Mouse (Mus musculus) midbrain, embryonic 16.5 days (tissue): ENCODE measurements around the gene Bag1. TPM values are rescaled to one million over a fixed set of nuclear protein-coding genes. Genes with fewer than 3 reads are reported as not detected.
"Not testable (repeated sequence)": the region's sequence is repeated elsewhere in the genome, so short reads cannot be mapped to it uniquely, and the experiment has no call there.

Experiments used
- ATAC-seq: fragments of 200-750 bp; cut with Nextera tagmentation; 2 replicates; pipeline ENCODE4 v1.8.0; 2017; ENCODE audit warnings: moderate TSS enrichment
- H3K27ac ChIP-seq: fragments of 300-500 bp; sonication (generic); 2 replicates; pipeline ENCODE4 v1.5.1; 2014; ENCODE audit warnings: mild to moderate bottlenecking, low read length, mixed read lengths
- H3K27me3 ChIP-seq: fragments of 300-500 bp; sonication (generic); 2 replicates; pipeline ENCODE4 v1.6.1; 2014; ENCODE audit warnings: low read depth, low read length, mixed read lengths; ENCODE audit not compliant: control insufficient read depth, insufficient read depth
- H3K36me3 ChIP-seq: fragments of 300-500 bp; sonication (generic); 2 replicates; pipeline ENCODE4 v1.6.1; 2014; ENCODE audit warnings: mild to moderate bottlenecking, low read length, moderate library complexity, mixed read lengths; ENCODE audit not compliant: control insufficient read depth, insufficient read depth
- H3K4me1 ChIP-seq: fragments of 300-500 bp; sonication (generic); 2 replicates; pipeline ENCODE4 v1.6.1; 2014; ENCODE audit warnings: mild to moderate bottlenecking, low read length, mixed read lengths; ENCODE audit not compliant: control insufficient read depth, insufficient read depth
- H3K4me2 ChIP-seq: fragments of 300-500 bp; sonication (generic); 2 replicates; pipeline ENCODE4 v1.6.1; 2014; ENCODE audit warnings: mild to moderate bottlenecking, low read length, mixed read lengths
- H3K4me3 ChIP-seq: fragments of 300-500 bp; sonication (generic); 2 replicates; pipeline ENCODE4 v1.5.1; 2014; ENCODE audit warnings: low read depth, mild to moderate bottlenecking, low read length, moderate library complexity, mixed read lengths
- H3K9ac ChIP-seq: fragments of 300-500 bp; sonication (generic); 2 replicates; pipeline ENCODE4 v1.6.1; 2014; ENCODE audit warnings: low read depth, low read length, mixed read lengths
- H3K9me3 ChIP-seq: fragments of 300-500 bp; sonication (generic); replicated peaks from 2 replicates; pipeline ENCODE4 v1.6.1; 2014; ENCODE audit warnings: mild to moderate bottlenecking, low read length, mixed read lengths; ENCODE audit not compliant: control insufficient read depth, poor library complexity, severe bottlenecking
- WGBS: fragments of 180-500 bp; shearing (Covaris S2); extraction: QIAGEN DNeasy Blood & Tissue Kit; methylation state at CpG from one replicate; pipeline ENCODE4 v1.1.7; 2014; 5-methylcytosine and 5-hydroxymethylcytosine counted together
- polyA plus RNA-seq: library from polyadenylated mRNA; unstranded; fragments of >200 nt; fragmentation: Nextera tagmentation; extraction: Ambion mirVana; gene quantifications from 2 replicates; pipeline ENCODE4 v1.2.1, GENCODE M21; 2015

Gene Bag1
- polyA plus RNA-seq, 1 experiment from 2014 or later, result 166 TPM

DNA sequence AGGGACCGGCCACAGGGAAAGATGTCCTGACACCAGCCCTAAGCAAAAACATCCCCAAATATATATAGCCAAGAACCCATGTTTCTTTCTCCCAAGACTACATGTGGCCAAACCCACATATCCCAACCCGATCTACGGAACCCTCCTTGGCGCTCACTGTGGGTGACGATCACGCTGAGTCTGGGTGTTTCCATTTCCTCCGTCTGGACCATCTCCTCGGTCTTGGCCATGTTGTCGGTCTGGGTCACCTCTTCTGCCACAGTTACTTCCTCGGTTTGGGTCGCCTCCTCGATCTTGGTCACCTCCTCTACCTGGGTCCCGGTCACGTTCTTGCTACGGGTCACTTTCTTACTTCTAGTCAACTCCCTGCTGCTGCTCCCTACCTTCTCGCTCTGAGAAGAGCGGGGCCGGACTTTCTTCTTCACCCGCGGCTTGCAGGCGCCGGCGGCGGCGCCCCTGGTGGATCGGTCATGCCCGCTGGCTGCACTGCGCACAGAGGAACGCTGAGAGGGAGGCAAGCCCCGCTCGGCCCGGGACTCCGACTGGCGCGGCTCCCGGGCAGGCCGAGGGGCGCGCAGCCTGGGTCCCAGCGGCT is 432 bp downstream of the Bag1 start:
- Histone ChIP-seq H3K4me1 (peaks cover 26% of the 10 kb centered on the region), H3K27ac (peak overlapping the region; percentile 77), H3K4me3 (peak overlapping the region; percentile 81), H3K4me2 (peak overlapping the region; percentile 71), H3K27me3 (no peaks in the 10 kb centered on the region), H3K9ac (peak overlapping the region; percentile 86), H3K36me3 (peaks cover 19% of the 10 kb centered on the region), H3K9me3 (no peaks in the 10 kb centered on the region)
- peak; percentile 87 for ATAC-seq
- WGBS, result under 1% methylated on average over 40 of the region's 40 CpGs

DNA sequence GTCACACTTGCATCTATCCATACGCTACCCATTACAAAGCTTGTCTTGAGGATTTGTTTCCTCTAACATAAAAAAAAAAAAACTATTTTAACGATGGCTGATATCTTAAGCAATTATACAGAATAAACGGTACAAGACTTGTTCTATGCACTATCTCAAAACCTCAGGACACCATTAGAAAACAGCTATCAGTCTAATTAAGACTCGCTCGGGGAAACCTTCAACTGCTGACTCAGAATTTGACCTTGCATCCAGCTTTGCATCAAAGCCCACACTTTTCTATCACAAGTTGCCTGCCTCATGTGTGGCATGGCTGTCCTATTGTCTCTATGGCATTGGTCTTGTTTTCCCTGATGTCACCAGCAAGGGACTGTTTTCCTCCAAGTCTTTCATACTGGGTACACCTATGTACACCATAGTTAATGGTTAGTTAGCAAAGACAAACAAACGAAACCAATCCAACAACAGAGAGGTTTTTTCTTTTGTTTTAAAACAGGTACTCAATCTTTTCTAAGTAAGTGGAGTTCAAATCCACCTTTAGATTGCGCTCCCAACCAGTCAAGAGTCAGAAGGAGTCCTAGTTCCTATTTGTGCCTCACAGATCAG is 1.5 kb downstream of the Bag1 start:
- Histone ChIP-seq H3K9ac (peak overlapping the region; percentile 86), H3K4me2 (peak overlapping the region; percentile 71), H3K36me3 (peaks cover 13% of the 10 kb centered on the region; the same call in 1 of the 2 replicates), H3K4me3 (peak overlapping the region; percentile 81; the same call in 1 of the 2 replicates), H3K4me1 (peaks cover 26% of the 10 kb centered on the region), H3K27me3 (no peaks in the 10 kb centered on the region), H3K27ac (no peak overlapping the region), H3K9me3 (no peaks in the 10 kb centered on the region)
- whole genome bisulfite sequencing, result 90% methylated on average over 7 of the region's 7 CpGs
- no peak for ATAC-seq

DNA sequence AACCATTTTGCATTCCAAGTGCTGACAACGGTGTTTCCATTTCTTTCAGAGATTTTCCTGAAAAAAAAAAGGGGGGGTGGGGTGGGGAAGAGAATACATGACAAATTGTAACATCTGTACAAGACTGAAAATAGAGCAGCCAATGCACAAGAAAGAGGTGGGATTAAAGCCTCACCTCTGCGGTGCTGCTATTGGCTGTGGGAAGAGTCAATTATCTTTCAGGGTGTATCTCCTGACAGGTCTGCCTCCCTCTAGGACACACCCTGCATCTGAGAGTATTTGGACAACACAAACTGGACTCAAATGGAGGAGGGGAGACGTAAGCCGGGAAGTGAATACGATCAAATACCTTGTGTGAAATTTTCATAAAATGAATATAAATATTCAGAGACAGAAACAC is 4.4 kb downstream of the Bag1 start:
- no peak for ATAC-seq
- no peak overlapping the region for H3K4me2 ChIP-seq
- H3K4me1 ChIP-seq, result peaks cover 13% of the 10 kb centered on the region
- 98% methylated on average over 5 of the region's 5 CpGs for WGBS
- H3K36me3 ChIP-seq, result peaks cover 35% of the 10 kb centered on the region
- no peaks in the 10 kb centered on the region; the same call in 1 of the 2 replicates for H3K9me3 ChIP-seq
- no peak overlapping the region for H3K9ac ChIP-seq
- no peaks in the 10 kb centered on the region for H3K27me3 ChIP-seq
- no peak overlapping the region for H3K4me3 ChIP-seq
- no peak overlapping the region for H3K27ac ChIP-seq

- H3K4me1 ChIP-seq, result no peaks in the 10 kb centered on the region
- H3K27me3 ChIP-seq, result no peaks in the 10 kb centered on the region
- H3K4me2 ChIP-seq, result no peak overlapping the region
- no peak overlapping the region for H3K4me3 ChIP-seq
- H3K27ac ChIP-seq, result no peak overlapping the region
- H3K36me3 ChIP-seq, result peaks cover 51% of the 10 kb centered on the region
- ATAC-seq, result no peak
- WGBS, result 98% methylated on average over 5 of the region's 5 CpGs
- H3K9ac ChIP-seq, result no peak overlapping the region
- H3K9me3 ChIP-seq, result no peaks in the 10 kb centered on the region; the same call in 1 of the 2 replicates
These were observed 9.3 kb downstream of the Bag1 start for GRCm38 (mm10) chr4:40938793-40939192.

- no peak overlapping the region for H3K27ac ChIP-seq
- H3K36me3 ChIP-seq, result peaks cover 45% of the 10 kb centered on the region
- 78% methylated on average over 9 of the region's 9 CpGs for WGBS
- no peak overlapping the region for H3K4me2 ChIP-seq
- no peaks in the 10 kb centered on the region; the same call in 1 of the 2 replicates for H3K9me3 ChIP-seq
- H3K4me3 ChIP-seq, result no peak overlapping the region
- no peak overlapping the region for H3K9ac ChIP-seq
- peak; percentile 89 for ATAC-seq
- no peaks in the 10 kb centered on the region for H3K27me3 ChIP-seq
- no peaks in the 10 kb centered on the region for H3K4me1 ChIP-seq
These were observed 11.8 kb downstream of the Bag1 start for GRCm38 (mm10) chr4:40936175-40936839.

DNA sequence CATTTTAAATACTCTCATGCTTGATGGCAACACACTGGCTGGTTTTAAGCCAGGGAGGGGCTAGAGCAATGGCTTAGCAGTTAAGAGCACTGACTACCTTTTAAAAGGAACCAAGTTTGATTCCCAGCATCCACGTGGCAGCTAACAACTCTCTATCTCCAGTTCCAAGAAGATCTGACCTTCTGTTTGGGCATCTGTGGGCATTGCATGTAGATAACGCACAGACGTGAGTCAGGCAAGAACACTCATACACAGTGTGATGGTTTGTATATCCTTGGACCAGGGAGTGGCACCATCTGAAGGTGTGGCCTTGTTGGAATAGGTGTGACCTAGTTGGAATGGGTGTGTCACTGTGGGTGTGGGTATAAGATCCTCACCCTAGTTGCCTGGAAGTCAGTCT is 13.7 kb downstream of the Bag1 start:
- not testable (repeated sequence) for H3K4me3 ChIP-seq, H3K4me1 ChIP-seq, H3K4me2 ChIP-seq, H3K9me3 ChIP-seq, H3K27ac ChIP-seq, H3K27me3 ChIP-seq, ATAC-seq, H3K9ac ChIP-seq
- WGBS, result 95% methylated on average over 3 of the region's 3 CpGs
- H3K36me3 ChIP-seq, result peaks cover 28% of the 10 kb centered on the region

- H3K4me3 ChIP-seq, result no peak overlapping the region
- H3K27ac ChIP-seq, result no peak overlapping the region
- no peak overlapping the region for H3K4me2 ChIP-seq
- WGBS, result 92% methylated on average over 5 of the region's 5 CpGs
- no peak for ATAC-seq
- peaks cover 26% of the 10 kb centered on the region for H3K36me3 ChIP-seq
- H3K4me1 ChIP-seq, result no peaks in the 10 kb centered on the region
- H3K9ac ChIP-seq, result no peak overlapping the region
- no peaks in the 10 kb centered on the region for H3K27me3 ChIP-seq
- H3K9me3 ChIP-seq, result no peaks in the 10 kb centered on the region
These were observed 14.4 kb downstream of the Bag1 start for GRCm38 (mm10) chr4:40933694-40934093.

- Histone ChIP-seq H3K36me3 (0 out of 2 replicates have a peak, but pooled peaks cover 6% of the 10 kb centered on the region), H3K9me3 (no peaks in the 10 kb centered on the region), H3K9ac (no peak overlapping the region), H3K4me1 (no peaks in the 10 kb centered on the region), H3K4me2 (no peak overlapping the region), H3K4me3 (no peak overlapping the region), H3K27me3 (no peaks in the 10 kb centered on the region), H3K27ac (no peak overlapping the region)
- 81% methylated on average over 7 of the region's 7 CpGs for WGBS
- no peak for ATAC-seq
These were observed 19.0 kb downstream of the Bag1 start for GRCm38 (mm10) chr4:40929046-40929445.

GRCm38 (mm10) chr4:40925568-40925967 is 22.5 kb downstream of the Bag1 start:
- 34% methylated on average over 3 of the region's 3 CpGs for WGBS
- ATAC-seq, result no peak
- H3K9me3 ChIP-seq, result no peaks in the 10 kb centered on the region

More at GRCm38 (mm10) chr4:40925568-40925967, 22.5 kb downstream of the Bag1 start:
- Histone ChIP-seq H3K27me3 (no peaks in the 10 kb centered on the region), H3K4me2 (no peak overlapping the region), H3K4me1 (no peaks in the 10 kb centered on the region), H3K9ac (no peak overlapping the region), H3K27ac (no peak overlapping the region), H3K36me3 (no peaks in the 10 kb centered on the region), H3K4me3 (no peak overlapping the region)
